Mouse (Mus musculus): Measurements from ENCODE around the gene Cd5. TPM values are rescaled to one million over a fixed set of nuclear protein-coding genes. Genes with fewer than 3 reads are reported as not detected.

Gene Cd5
- total RNA-seq, 2 experiments from 2014 or later: 2.9 TPM; not detected in 1

GRCm38 (mm10) chr19:10733501-10734127 is 5.2 kb downstream of the Cd5 start:
- ATAC-seq (replicated peaks; ENCODE audit: low FRiP score, poor library complexity, severe bottlenecking): no peak

DNA sequence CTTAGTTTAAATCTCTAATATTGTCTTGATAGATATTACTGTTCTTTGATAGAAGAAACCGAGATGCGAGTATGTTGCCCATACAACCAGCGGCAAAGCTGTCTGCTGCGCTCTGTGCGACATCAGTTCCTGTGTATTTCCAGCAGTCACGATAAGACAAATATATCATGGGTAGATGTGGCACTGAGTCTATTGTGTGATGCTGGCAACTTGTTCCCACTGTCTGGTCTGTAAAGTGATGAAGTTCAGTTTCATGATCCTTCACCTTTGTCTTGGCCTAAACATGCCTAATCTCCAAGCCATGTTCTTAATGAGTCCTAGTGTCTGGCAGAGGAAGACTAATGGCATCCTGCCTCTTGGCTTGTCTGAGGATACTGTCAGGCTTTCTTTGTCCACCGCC is 6.1 kb downstream of the Cd5 start:
- no peak for ATAC-seq (replicated peaks; ENCODE audit: low FRiP score, poor library complexity, severe bottlenecking)

- no peak for ATAC-seq (replicated peaks; ENCODE audit: low FRiP score, poor library complexity, severe bottlenecking)
Observed at GRCm38 (mm10) chr19:10731975-10732374, 6.8 kb downstream of the Cd5 start.

GRCm38 (mm10) chr19:10730469-10730868 is 8.3 kb downstream of the Cd5 start:
- no peak for ATAC-seq (replicated peaks; ENCODE audit: low FRiP score, poor library complexity, severe bottlenecking)

DNA sequence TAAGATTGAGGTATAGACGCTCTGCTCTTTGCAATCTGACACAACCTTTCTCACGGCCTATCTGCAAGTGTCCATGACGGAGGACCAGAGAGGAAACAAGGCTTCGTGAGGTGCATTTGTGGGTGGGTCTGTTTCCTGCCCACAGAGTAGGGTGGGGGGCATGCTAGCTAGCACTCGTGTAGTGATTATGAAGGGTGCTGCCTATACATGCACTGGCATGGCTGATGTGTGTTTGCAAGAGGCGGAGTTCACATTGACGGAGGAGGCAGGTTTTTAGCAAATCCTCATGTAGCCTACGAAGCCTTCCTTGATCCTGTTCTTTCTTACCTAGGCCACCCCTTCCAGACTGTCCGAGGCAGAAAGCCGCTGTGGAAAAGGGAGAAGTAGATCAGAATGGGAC is 8.9 kb downstream of the Cd5 start:
- ATAC-seq (replicated peaks; ENCODE audit: low FRiP score, poor library complexity, severe bottlenecking): no peak

GRCm38 (mm10) chr19:10724629-10725363 is 14.0 kb downstream of the Cd5 start:
- no peak for ATAC-seq (replicated peaks; ENCODE audit: low FRiP score, poor library complexity, severe bottlenecking)

- ATAC-seq (replicated peaks; ENCODE audit: low FRiP score, poor library complexity, severe bottlenecking): no peak
Observed at GRCm38 (mm10) chr19:10723649-10724048, 15.2 kb downstream of the Cd5 start.

GRCm38 (mm10) chr19:10723084-10723483 is 15.7 kb downstream of the Cd5 start:
- no peak for ATAC-seq (replicated peaks; ENCODE audit: low FRiP score, poor library complexity, severe bottlenecking)

DNA sequence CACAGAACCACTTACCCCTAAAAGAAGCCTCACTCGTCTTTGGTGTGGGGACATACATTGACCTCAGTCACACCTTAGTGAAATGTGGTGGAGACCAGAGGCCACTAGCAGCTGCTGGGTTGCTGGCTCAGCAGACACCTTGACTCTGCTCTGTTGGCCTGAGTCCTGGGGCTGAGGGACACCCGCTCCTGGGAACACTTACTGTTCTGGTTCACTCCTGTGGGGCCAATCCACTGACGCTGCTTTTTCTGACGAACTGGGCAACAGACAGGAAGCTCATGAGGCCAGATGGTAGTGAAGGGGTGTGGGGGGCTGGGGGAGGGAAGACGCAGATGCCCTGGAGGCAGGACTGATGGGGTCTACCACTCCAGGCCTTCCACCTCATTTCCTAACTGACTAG is 17.7 kb downstream of the Cd5 start:
- ATAC-seq (replicated peaks; ENCODE audit: low FRiP score, poor library complexity, severe bottlenecking): no peak

- ATAC-seq (replicated peaks; ENCODE audit: low FRiP score, poor library complexity, severe bottlenecking): no peak
Observed at GRCm38 (mm10) chr19:10720524-10720923, 18.3 kb downstream of the Cd5 start.

GRCm38 (mm10) chr19:10719751-10720150 is 19.1 kb downstream of the Cd5 start:
- no peak for ATAC-seq (replicated peaks; ENCODE audit: low FRiP score, poor library complexity, severe bottlenecking)

DNA sequence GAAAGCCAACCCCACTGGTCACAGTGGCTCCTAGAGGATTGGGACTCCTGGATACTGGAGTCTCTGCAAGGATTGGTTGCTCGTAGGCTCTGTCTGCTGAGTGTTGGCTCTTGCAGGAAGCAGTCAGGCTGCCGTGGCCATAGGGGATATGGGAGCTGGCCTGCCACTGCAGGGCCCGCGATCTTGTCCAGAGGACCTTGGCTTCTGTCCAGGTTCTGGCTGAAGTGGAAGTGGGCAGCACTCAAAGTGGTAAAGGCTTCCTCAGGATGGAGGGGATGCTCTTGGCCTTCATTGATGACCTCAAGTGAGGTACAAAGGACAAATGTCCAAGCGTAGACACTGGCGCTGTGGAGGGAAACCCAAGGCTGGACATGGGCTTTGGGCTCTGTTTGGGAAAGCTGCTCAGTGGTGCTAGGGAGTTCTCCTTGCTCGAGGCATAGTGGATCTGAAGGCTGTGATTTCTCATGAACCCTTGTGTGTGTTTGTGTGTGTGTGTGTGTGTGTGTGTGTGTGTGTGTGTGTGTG is 20.5 kb downstream of the Cd5 start:
- ATAC-seq (replicated peaks; ENCODE audit: low FRiP score, poor library complexity, severe bottlenecking): no peak

- ATAC-seq (replicated peaks; ENCODE audit: low FRiP score, poor library complexity, severe bottlenecking): no peak
Observed at GRCm38 (mm10) chr19:10715476-10715875, 23.3 kb downstream of the Cd5 start.

DNA sequence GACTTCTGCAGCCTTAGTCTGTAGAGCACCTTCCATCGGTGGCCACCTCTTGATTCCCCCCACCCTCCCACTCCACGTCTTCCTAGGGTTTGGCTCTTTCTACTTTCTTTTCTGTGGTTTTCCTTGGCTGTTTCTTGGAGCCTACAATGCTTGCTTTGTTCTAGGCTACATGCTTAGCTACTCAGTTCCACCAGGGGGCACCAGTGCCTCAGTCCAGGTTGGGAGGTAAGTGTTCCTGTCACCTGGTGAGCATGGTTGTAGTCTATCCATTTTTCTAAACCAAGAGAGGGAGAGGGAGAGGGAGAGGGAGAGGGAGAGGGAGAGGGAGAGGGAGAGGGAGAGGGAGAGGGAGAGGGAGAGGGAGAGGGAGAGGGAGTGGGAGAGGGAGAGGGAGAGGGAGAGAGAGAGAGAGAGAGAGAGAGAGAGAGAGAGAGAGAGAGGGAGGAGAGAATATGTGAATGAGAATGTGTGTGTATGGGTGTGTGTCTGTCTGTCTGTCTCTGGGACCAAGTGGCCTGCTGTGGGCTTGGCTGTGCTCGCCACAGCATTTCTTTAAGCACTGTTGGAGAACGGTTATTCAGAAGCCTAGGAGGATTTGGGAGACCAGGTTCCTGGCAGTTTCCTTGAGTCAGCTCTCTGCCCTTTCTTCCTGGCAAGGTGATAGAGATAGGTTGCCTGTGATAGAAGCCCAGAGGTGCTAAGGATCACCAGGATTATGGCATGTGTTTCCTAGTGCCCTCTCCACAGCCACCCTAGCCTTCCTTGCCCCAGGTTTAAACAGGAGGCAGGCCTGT is 23.9 kb downstream of the Cd5 start:
- ATAC-seq (replicated peaks; ENCODE audit: low FRiP score, poor library complexity, severe bottlenecking): no peak

GRCm38 (mm10) chr19:10714168-10714567 is 24.6 kb downstream of the Cd5 start:
- ATAC-seq (replicated peaks; ENCODE audit: low FRiP score, poor library complexity, severe bottlenecking): no peak

DNA sequence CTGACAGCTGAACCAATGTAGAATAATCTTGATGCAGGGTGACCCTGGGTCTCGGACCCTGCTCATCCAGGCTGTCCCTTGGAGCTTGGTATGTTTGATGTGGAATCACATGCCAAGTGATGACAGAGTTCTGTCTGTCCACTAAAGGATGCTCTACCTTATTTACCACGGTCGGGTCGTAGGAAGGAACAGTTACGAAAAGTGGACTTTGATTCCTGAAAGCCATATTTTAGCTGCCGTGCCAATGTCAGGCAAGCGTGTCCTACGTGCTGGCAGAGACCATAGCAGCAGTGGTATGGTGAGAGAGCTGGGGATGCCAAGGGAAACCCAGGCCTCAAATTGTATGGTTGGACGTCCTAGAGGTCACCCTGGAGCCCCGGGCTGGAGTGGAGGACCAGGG is 25.3 kb downstream of the Cd5 start:
- ATAC-seq (replicated peaks; ENCODE audit: low FRiP score, poor library complexity, severe bottlenecking): no peak

GRCm38 (mm10) chr19:10712646-10713045 is 26.2 kb downstream of the Cd5 start:
- no peak for ATAC-seq (replicated peaks; ENCODE audit: low FRiP score, poor library complexity, severe bottlenecking)

DNA sequence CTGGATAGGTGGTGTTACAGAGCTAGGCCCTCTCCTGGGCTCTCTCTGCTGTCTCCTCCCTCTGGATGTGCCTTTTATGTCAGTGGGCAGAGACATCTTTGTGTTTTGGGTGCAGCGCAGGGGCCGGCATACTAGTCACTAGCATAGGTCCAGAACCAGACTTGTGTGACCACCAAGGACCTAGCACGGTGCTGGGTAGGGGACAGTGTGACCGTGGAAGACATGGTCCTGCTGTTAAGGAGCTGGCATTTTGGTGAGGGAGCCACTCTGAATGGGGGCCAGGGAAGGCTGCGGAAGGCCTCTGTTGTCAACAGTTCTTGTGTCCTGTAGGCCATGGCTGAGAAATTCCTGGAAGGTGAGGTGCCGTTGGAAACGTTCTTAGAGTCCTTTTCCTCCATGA is 26.6 kb downstream of the Cd5 start:
- no peak for ATAC-seq (replicated peaks; ENCODE audit: low FRiP score, poor library complexity, severe bottlenecking)

GRCm38 (mm10) chr19:10710751-10711150 is 28.1 kb downstream of the Cd5 start:
- ATAC-seq (replicated peaks; ENCODE audit: low FRiP score, poor library complexity, severe bottlenecking): no peak

GRCm38 (mm10) chr19:10710088-10710511 is 28.7 kb downstream of the Cd5 start:
- ATAC-seq (replicated peaks; ENCODE audit: low FRiP score, poor library complexity, severe bottlenecking): peak; percentile 53; the same call in 1 of the 2 replicates

All from erythroid progenitor cell, adult 5-6 weeks (primary cell).